Mouse (Mus musculus) bone marrow macrophage, adult 2 months (primary cell): ENCODE measurements around the gene Napepld.

Source experiments
- CTCF ChIP-seq: IDR thresholded peaks from 2 replicates; pipeline ENCODE4 v1.5.1; 2012; ENCODE audit warnings: low read depth, mild to moderate bottlenecking, low read length, moderate library complexity
- POLR2A ChIP-seq: IDR thresholded peaks from 2 replicates; pipeline ENCODE4 v1.6.1; 2012; ENCODE audit warnings: mild to moderate bottlenecking, low read depth, low read length, borderline replicate concordance

- TF ChIP-seq CTCF (no peak), POLR2A (no peak)
Measured at GRCm38 (mm10) chr5:21625916-21626315, 75.3 kb downstream of the Napepld start.
